Mouse (Mus musculus): ENCODE measurements around the gene Mars.

The Mars gene

DNA sequence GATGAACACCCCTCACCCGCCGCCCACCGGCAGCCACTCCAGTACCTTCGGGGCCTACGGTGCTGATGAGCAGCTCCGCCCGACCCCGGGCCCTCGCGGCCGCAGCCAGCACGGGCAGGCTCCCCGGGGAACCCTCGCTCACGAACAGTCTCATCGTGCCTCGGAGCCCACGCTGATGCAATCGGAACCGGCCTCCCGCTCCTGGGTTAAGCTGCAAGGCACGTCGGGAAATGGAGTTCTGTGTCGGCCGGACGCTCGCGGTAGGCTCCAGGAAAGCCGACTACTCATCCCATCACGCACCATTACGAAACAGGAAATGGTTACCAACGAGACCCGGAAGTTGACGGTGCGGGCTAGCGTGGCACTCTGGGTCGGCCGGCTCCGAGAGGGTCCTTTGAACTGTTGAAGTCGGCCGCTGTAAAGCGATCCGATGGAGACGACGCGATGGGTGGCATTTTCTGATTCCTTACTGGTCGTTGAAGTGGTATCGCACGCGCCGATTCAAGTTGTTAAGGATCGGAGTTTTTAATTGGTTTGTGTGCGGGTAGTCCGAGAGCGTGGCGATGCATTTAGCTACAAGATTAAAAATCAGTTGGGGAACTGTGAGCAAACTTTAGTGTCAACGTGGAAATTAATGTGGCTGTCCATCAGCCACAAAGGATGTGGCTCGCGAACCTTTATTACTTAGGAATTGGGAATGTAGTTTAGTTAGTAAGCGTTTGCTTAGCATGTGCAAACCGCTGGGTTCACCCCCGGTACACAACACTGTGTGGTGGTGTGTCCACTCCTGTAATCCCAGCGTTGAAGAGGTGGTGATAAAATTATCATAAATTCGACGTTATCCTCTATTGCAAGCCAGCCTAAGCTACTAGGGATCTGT is at the start of gene Mars:
Mars (minus strand) TSS at position 311 of the 880 bp plus-strand sequence.
- peak; percentile 92 to 94 for DNase-seq

DNA sequence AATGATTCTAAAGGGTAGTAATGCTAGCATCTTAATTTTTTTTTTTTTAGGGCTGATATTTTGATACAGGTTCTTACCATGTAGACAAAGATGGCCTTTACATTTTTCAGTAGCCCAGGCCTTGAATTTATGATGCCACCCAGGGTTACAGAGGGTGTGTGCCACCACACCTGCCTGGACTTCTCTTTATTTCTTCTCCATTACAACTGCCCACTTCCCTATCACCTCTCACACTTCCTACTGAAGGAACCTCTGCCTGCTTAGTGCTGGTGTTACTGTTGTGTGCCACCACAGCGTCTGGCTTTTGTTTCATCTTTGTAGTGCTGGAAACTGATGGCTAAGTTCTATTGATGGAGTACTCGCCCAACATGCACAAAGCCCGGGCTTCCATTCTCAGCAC is 49.1 kb upstream of the Mars start:
- no peak for DNase-seq

DNA sequence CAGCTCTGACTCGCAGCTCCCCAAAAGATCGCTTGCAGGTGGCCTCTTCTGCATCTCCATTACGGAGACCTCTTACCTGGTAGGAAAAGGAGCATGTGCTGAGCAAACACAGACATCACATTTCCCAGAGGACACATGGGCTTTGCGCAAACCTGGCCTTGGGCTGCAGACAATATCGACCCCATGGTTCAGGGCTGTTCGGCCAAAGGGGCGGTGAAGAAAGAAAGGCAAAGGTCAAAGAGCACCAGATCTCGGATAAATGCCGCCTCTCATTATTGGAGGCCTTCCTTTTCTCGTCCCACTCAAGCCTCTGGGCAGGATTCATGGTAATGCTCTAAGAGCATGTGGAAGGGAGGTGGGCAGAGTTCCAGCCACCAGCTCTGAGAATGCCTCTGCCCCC is 43.8 kb upstream of the Mars start:
- no peak for DNase-seq

DNA sequence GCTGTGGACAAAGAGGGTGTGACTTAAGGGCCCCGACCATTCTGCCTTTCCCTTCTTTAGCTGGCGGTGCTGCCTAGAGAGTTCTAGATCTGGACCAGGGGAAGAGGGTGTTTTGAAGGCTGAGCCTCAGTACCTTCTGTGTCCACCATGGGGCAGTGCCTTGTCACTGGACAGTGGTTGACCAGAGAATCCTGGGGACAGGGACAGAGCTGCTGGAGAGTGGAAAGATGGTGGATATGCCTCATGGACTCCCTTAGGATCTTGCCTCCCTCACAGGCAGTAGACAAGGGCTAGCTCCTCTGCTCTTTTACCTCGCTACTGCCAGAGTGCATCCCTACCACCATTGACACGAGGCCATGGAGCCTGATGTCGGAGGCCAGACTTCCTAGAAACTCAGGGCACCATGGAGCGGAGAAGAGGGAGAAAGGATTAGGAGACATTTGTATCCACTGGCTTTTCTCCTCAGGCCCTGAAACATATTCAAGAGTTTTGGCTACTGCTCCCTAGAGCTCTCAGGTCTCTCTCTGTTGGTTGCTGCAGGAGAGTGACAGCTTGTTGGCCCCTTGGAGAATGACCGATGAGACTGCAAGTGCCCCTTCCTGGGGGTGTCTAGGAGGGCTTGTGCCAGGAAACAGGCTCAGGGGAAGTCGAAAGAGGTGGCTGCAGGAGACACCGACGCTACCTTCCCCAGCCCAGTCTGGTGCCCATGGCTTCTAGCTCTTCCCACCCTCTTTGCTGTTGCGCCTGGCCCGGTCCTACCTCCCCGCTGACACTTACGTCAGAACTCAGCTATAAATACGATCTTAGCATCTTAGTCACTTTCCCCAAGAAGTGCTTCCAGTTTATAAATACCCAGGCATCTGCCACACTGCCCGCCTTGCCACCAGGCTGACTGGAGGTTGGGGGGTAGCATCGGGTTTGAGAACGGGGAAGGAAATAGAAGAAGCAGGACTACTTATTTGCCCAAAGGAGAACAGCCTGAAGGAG is 42.6 kb upstream of the Mars start, which contains the start of gene Inhbe:
Inhbe (minus strand) TSS at position 503 of the 987 bp plus-strand sequence.
- DNase-seq: peak; percentile 56 to 68

DNA sequence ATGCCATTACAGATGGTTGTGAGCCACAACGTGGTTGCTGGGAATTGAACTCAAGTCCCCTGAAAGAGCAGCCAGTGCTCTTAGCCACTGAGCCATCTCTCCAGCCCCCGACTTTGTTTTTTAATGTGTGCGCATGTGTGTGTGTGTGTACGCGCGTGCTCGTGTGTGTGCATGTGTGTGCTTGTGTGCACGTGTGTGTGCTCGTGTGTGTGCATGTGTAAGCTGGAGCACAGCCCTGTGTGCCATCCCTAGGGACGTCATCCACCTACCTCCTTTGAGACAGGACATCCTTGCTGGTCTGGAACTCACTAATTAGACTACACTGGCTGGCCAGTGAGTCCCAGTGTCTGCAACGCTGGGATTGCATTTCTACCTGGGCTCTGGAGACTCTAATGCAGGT is 41.2 kb upstream of the Mars start:
- no peak for DNase-seq

DNA sequence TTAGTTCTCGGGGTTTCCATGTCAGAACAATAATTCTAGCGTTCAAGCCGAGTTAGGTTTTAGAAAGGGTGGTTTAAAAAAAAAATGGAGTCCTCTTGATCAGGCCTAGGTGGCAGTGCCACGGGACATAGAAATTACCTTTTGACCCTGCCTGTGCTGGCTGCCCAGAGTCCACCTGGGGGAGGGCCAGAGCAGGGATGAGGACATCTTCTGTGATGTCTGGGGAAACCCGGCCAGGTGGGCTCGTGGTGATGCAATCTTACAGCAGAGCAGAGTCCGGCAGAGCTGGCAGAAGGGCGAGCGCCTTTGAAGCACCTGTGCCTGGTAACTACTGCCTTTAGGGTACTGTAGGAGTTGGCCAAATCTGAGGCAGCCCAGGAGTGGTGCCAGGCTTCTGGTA is 40.6 kb upstream of the Mars start:
- DNase-seq: no peak

DNA sequence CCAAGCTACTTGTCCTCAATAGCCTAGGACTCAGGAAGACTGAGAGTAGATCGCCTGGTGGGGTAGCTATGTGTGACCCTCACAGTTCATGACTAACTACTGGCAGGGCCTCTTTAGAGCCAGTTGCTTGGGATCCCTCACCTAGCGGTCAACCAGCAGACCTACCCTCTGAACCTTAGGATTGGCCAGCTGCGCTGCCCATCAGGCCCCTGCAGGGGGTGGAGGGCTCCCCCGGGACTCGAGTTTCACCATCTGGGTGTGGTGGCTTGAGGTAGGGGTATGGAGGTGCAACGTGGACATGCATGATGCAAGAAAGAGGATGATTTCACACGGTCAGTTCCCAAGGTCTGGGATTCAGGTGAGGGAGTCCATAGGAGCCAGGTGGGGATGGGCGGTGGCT is 40.1 kb upstream of the Mars start:
- DNase-seq: no peak

DNA sequence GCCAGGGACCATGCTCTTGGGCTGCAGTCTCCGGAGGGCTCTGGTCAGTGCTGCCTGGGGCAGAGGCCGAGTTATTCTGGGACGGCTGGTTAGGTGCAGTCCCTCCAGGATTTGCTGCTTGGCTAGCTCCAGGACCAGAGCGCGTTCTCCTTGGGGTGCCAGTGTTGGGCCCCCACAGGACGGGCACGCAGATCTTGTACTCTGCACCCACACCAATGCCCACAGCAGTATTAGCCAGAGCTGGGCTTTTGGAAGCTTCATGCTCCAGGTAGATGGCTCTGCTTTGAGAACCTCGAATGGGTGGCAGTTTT is 39.7 kb upstream of the Mars start:
- no peak for DNase-seq

DNA sequence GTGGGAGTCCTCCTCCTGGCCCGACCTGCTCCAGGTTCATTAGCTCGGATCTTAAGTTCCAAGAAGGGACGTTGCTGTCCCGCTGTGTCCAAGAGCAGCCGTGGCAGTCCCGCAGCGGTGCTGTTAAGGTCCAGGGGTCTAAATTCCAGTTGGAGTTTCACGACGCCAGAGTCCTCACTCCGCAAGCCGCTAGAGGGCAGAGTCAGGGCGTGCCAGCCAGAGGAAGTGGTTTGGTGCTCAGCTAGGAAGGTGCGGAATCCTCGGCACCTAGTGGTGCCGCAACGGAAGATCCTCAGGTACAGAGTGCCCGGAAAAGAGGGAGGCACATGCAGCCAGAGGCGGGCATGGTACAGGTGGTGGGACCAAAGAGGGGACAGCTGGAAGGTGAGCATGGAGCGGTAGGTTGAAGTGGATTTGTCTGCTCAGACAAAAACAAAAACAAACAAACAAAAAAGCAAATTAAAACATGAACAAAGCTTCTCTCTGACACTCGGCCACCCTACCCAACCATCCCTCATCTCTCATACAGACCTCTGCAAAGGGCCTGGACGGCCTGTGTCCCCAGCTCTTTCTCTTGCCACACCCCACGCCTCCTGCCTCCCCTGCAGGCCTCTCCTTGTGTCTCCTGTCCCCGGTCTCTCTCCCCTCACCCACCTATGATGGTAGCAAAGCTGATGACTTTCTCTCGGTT is 39.2 kb upstream of the Mars start:
- peak; percentile 80 to 89 for DNase-seq

DNA sequence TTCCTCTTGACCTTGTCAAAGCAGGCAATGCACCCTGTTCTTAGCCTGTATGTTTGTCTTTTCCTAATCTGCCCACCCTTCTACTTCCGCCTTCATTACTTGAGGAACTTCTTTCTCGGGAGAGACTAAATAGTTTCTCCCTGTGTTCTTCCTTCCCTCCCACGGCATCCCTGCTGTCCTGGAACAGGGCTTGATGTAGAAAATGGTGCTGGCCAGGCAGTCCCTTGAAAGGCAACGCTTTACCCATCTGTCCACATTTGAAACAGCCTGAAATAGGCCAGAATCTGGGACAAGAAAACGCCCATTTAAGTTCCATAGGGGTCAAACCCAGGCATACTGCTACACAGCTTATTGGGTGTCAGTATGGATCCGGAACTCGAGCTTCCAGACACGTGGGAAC is 38.2 kb upstream of the Mars start:
- no peak for DNase-seq

DNA sequence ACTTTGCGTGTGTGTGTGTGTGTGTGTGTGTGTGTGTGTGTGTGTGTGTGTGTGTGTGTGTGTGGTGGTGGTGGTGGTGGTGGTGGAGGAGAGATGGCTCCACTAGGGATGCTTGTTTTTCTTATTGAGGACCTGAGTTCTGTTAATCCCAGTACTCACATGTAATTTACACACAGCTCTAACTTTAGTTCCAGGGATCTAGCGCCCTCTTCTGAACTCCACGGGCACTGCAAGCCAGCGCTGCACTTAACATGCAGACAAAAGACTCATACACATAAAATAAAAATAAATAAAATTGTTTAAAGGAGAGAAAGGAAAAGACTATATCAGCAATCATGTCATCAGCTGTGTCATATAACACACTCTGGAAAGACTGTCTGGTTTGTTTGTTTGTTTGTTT is 37.4 kb upstream of the Mars start:
- no peak for DNase-seq

DNA sequence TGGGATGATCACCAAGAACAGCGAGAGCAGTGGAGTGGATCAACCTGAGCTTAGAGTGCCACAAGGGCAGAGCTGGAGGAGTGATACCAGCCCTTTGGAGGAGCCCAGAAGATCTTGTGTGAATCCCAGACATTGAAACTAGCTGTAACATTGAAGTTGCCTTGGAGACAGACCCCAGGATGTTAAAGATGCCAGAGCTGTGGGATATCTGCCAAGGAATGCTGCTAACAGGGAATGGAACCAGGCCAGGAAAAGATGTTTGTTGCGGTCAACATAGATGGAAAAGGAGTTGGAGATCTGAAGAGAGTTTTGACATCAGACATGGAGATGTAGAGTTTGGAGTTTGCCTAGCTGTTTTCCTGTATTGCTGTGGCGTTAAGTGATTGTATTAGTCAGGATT is 34.6 kb upstream of the Mars start:
- DNase-seq: no peak

DNA sequence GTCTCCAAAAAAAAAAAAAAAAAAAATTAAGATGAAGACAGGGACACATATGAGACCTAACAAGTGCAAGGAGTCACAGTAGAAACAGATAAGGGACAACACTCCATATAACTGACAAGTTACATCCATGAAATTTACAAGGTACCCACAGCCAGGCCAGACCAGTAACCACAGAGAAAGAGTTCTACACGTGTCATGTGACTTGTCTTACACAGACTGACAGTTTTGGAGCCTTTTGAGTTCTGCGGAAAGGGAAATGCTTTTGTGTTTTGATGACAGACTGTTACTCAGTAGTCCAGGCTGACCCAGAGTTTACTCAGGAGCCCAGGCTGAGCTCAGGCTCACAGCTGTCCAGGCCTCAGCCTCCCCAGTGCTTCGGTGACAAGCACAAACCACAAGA is 31.4 kb upstream of the Mars start:
- no peak for DNase-seq

DNA sequence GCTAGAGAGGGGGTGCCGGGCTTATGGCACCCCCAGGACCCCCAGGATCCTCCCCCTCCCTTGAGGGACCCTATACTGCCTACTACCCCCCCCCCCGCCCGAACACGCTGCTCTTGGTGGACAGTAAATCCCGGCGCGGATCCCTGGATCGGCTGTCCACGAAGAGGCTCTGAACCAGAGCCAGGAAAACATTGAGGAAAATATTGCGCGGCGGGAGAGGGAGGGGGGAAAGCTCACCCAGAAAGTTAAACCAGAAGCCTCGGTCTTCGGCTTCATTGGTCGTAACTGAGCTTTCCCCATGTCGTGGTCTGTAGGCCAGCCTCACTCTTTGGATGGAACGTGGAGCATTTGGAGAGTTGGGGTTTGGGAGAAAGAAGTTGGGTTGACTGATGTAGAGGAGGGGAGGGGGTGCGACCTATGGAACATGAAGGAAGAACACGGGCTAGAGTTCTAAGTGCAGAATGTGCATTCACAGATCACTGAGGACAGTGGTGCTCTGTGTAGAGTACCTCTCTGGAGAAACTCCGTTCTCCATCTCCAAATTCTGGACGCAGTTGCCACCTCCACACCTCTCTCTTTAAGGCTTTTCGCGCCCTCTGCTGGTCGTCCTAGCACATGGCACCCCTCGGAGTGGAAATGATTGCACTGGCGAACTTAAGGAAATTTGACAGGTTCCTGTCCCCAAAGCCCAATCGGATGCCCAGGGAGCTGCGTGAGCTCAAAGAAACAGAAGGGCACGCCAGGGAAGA is 30.5 kb upstream of the Mars start, which contains the start of gene Gli1:
Gli1 (minus strand) TSS at position 84 of the 749 bp plus-strand sequence.
- peak; percentile 85 to 91 for DNase-seq

DNA sequence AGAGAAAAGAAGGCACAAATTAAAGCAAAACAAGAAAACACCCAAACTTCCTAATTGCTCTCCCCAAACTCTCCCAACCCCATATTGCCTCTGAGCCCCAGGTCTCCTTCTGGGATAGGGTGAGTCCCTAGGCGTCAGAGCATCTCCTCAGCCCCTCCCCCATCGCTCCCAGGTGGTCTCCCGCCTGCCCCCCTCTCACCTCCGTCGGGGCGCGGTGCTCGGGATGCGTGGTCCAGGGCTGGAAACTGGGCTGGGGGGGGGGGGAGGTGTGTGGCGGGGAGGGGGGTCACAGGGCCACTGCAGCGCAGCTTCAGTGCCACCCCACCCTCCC is 29.7 kb upstream of the Mars start:
- no peak for DNase-seq

DNA sequence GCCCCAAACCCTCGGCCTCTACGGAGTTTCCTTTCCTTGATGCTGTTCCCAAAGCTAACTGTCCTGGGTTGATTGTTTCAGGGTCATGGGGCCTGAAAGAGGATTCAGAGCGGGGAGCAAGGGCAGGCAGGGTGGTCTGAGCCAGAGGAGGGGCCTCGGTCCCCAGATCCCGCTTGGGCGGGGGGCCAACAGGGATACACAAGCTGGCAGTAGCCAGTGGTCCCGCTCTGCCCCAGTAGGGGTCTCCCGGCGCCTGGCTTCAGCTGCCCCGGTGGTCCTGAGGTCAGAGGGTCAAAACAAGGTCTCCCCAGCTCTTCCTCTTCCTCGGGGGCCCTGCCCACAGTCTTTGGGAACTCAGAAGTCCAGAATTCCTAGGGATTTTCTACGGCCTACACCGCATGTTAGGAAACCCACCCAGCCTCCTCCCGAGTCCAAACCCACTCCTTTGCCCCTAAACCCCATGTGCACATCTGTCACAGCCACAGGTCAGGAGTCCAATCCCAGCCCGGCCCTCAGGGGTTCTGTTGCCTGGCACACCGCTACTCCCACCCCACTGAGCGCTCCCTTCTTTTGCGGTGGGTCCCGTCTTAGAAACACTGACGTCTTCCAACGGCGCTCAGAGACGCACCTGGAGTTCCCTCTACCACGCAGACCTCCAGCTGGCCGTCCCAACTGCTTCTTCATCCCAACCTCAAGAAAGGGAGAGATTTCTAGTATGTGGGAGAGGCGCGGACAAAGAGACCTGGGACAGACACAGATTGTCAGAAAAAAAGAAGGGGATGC is 29.2 kb upstream of the Mars start:
- DNase-seq: peak in 1 of 2 experiments; percentile 50

DNA sequence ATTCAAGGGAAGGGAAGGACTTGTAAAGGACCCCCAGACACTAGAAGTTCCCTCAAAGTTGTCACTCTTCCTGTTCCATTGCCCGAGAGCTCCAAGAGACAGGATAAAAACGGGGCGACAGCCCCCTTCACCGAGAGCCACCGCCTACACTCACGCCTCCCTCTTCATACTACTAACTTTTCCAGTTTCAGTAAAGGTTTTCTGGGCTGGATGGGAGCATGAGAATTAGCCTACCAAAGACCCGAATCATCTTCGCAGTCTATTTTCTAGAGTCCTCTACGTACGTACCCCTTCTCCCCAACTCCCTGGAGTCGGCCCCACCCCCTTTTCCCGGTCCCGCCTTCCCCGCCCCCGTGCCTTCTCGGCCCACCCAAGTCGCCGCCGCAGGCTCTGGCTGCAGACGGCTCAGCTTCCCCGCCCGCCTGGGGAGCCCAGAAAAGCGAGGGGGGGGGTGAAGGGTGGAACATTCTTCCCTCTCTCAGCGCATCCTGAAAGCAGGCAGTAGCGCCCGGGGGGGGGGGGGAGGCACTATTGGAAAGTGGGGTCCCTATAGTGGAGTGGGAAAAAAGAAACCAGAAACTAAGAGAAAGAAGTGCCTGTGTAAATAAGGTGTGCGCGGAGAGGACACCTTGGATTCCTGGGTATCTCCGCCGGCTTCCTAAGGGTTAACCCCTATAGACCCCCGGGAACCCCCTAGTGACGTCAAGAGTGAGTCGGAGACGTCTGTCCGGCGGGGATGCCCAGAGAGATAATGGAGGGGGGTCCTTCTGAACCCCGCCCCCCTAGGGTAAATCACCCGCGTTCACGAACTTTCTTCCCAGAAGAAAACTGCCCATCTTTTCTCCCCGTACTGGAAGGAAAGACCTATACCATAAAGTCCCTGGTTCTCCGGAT is 28.3 kb upstream of the Mars start:
- peak in 1 of 2 experiments; percentile 50 for DNase-seq

DNA sequence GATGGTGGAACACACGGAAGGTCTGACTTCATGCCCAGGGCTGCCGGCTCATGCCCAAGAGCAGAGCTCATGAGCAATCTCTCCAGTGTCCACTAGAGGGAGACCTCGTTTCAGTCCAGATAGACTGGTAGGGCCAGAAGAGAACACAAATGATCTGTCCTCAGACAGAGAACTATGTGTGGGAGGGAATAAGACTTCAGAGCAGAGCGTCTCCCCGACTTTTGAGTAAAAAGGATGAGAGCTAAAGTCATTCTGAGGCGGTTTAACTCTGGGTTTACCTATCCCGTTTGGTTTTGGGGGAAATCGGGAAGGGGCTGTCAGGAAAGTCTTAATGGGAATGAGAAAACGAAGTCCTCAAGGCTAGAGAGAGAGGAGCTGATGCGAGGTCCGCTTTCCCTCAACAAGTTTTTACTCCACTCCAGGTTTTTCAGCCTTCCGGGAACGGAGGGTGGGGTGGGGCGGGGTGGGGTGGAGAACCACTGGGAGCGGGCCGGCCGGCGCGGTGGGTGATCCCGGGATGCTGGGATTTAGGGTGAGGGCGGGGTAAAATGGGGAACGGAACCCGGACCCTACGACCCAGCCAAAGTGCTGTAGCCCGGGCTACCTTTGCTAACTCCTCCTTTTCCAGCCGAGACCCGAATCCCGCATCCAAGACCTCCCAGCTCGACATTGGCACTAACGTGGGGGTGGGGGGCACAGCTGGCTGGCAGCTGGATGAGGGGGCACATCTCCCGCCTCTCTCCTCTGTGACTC is 27.5 kb upstream of the Mars start:
- peak; percentile 88 to 93 for DNase-seq

DNA sequence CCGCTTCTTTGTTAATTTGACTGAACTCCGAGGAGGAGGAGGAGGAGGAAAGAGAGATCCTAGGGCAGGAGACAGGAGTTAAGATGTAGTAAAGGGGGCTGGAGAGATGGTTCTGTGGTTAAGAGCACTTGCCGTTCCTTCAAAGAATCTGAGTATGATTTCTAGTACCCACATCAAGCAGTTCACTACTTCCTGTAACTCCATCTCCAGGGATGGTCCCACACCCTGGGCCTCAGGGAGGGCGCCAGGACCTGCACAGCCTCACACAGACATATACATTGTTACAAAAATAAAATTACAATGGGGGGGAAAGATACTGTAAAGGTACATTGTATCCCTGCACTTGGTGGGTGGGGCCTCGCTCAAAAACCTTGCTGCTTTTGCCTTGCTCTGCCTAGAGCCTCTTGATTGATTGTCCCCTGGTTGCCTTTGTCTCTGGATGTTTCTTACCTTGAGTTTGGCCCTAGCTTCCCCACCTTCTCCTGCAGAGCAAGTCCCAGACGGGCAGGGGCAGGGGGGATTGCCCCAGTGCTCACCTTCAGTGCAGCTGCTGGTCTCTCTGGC is 26.0 kb upstream of the Mars start:
- DNase-seq: no peak
